Mouse (Mus musculus) ovary, postnatal 36 days (tissue): Measurements from ENCODE around the gene Olfr1116.
"Not testable (repeated sequence)": the region's sequence is repeated elsewhere in the genome, so short reads cannot be mapped to it uniquely, and the experiment has no call there.

ENCODE experiments used
- DNase-seq: peaks from one replicate; pipeline ENCODE4 v3.0.0; 2022; ENCODE audit warnings: low spot score, mixed read lengths

Gene Olfr1116

DNA sequence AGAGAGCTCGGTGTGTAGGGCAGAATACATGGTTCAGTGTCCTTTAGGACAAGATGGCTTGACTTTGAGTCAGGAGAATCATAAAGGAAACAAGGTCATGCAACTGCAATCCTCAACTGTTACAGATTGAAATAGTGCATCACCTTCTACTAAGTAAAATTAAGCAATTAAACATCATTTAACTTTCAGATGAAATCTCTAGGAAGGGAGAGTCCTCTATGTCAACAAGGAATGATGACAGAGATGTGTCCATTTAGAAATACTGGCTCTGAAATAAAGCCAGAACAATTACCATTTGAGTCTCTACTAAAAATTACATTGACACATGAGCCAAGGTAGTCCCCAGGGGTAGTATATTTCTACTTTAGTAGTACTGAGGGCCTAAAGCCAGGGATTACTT lies at the start of gene Olfr1116:
Olfr1116 (plus strand) TSS at position 301 of the 400 bp plus-strand sequence.
- no peak for DNase-seq

DNA sequence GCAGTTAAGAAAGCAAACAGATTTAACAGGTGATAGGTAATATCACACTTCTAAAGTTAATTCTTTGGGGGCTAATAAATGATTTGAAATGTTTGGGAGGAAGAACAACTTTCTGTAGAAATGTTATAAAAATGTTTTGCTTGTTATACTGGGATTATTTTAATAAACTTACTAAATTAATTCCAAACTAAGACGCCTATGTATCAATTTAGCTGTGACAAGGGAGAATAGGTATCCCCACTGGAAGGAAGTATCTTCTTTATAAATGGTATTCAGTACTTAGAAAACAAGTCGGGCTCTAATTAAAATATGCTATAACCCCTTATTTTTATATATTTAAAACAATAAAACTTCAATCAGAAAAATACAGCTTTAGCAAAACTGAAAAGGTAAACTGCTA lies 19.6 kb upstream of the Olfr1116 start, which contains the start of gene Olfr1115:
Olfr1115 (plus strand) TSS at position 301 of the 400 bp plus-strand sequence.
- DNase-seq = no peak

DNA sequence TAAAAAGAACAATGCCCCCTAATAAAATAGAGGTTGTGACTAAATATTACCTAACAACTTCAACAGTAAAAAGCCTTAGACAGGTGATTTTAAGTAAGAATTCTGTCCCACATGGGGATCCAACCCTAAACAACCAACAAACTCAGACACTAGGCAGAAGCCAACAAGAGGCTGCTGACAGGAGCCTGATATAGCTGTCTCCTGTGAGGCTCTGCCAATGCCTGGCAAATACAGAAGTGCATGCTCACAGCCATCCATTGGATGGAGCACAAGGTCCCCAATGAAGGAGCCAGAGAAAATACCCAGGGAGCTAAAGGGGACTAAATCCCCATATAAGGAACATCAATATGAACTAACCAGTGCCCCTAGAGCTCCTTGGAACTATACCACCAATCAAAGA lies 26.6 kb downstream of the Olfr1116 start:
- not testable (repeated sequence) for DNase-seq

DNA sequence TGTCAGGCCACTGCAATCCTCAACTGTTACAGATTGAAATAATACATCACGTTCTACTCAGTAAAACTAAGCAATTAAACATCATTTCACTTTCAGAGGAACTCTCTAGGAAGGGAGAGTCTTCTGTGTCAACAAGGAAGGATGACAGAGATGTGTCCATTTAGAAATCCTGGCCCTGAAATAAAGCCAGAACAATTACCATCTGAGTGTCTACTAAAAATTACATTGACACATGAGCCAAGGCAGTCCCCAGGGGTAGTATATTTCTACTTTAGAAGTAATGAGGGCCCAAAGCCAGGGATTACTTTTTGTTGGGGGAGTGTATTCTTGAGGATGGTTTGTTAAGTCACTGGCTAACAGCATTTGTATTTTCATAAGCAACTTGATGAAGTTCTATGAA lies 39.9 kb downstream of the Olfr1116 start, which contains the start of gene Olfr1118:
Olfr1118 (plus strand) TSS at position 301 of the 400 bp plus-strand sequence.
- DNase-seq = no peak
